Mouse (Mus musculus) cerebellum, postnatal 10 days (tissue): ENCODE data around the gene Fbxl12.
"Not testable (repeated sequence)": the region's sequence is repeated elsewhere in the genome, so short reads cannot be mapped to it uniquely, and the experiment has no call there.

Experiments
- DNase-seq, 2 experiments: peaks; one replicate each; pipeline ENCODE4 v3.0.0; 2021; ENCODE audit warnings: mixed read lengths in 2 of 2

Gene Fbxl12

GRCm38 (mm10) chr9:20651602-20652259 is 7.2 kb upstream of the Fbxl12 start, which contains the start of gene Pin1:
Pin1 (plus strand) TSS chr9:20652095.
- peak; percentile 98 to 99 for DNase-seq

DNA sequence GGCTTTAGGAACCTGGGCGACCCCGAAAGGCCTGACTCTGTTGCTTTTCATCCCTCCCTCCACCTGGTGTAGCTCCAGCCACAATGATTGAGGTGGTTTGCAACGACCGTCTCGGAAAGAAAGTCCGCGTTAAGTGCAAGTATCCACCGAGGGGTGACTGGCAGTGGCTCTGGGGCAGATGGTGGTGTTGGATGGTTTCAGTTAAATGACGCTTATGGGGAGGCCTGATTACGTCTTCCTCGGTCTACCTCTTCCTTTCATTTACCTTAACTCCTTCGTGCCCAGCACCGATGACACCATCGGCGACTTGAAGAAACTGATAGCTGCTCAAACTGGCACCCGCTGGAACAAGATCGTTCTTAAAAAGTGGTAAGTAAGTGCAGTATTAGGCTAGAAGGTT is 554 bp upstream of the Fbxl12 start:
- peak; percentile 26 to 49 for DNase-seq

- no peak for DNase-seq
Observed at GRCm38 (mm10) chr9:20643781-20644180, 786 bp downstream of the Fbxl12 start.

DNA sequence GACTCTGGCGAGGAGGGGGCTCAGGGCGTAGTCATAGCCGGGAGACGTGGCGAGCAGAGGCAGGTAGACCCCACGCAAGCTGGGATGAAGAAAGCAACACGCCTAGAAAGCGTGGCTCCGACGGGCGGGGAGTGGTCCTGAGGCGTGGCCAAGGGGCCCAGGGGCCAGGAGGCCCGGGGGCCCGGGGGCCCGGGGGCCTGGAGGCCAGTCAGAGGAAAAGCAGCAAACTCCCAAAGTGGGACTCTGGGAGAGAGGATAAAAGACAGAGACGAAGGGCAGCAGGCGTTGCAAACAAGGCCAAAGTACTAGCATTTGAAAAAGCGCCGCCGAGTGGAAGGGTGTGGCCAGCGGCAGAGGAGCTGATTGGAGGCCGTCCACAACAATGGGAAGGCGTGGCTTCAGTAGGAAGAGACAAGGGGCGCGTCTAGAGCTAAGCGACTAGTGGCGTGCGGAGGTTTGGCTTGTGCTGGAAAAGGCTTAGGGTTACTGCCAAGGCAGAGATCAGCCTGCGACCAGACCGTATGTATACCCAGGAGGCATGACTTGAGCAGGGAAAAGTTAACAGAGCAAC is 1.6 kb downstream of the Fbxl12 start:
- peak; percentile 84 to 86 for DNase-seq

- peak; percentile 89 to 97 for DNase-seq
Observed at GRCm38 (mm10) chr9:20642101-20642895, 2.3 kb downstream of the Fbxl12 start, which contains the start of gene Ubl5. Ubl5 (plus strand) TSS chr9:20642878.

DNA sequence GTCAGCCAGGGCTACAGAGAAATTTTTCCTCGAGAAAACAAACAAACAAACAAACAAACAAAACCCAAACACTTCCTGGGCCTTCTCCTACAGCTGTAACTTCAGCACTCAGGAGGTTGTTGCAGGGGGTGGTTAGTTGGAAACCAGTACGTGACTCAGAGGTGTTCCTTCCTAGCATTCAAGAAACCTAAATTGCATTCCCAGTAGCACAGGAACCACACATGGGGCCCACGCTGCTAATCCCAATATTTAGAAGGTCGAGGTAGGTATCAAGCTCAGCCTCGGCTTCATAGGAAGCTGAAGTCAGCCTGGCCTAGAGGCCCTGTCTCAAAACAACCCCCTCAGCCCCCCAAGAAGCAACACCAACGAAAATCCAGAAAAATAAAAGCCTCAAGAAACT is 3.1 kb downstream of the Fbxl12 start:
- no peak for DNase-seq

DNA sequence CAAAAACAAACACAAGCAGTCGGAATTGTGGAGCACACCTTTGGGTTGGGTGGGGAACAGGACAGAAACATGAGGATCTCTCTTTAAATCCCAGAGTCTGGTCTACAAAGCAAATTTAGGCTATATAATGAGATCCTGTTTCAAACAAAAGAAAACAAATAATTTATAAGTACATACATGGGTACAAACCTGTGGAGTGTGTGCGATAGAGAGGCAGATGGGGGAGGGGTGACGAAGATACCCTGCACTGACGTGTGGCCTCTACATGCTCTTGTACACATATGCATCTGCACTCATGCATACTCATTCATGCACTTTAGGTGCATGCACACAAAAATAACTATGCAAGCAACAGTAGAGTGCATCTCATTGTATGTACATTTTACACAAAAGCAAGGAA is 5.1 kb downstream of the Fbxl12 start:
- no peak for DNase-seq

DNA sequence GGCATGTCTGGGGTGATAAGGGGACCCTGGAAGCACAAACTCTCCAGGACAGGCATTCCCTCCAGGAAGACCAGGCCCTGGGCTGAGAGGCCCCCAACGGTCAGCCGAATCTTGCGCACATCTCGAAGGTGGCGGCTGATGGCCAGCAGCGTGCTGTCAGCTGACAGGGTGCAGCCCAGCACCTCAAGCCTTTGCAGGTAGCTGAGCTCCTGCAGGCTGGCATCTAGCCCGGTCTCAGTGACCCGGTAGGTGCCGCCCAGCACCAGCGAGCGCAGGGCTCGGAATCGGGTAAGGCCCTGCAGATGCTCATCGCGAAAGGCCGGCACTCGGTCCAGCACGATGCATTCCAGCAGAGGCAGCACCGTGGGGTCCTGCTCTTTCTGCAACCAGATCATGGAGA is 6.0 kb downstream of the Fbxl12 start:
- DNase-seq, result no peak

- no peak for DNase-seq
Observed at GRCm38 (mm10) chr9:20636790-20637189, 7.8 kb downstream of the Fbxl12 start.

DNA sequence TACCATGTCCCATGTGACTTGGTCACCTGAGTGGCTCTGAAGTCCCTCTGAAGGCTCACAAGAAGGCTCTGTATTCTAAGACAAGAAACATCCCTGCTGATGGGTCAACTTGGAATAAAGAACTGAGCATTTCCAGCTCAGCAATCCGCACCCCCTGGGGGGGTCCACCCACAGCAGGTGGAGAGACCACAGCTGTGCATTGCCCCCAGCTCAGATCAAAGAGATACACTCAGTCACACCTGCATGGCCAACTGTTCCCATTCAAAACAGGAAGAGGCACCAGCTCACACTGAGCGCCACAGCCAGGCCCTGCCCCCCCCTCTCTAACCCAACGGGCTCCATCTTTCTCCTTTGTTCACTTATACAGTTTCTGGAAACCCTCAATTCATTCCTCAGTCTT is 8.3 kb downstream of the Fbxl12 start:
- DNase-seq, result no peak

- not testable (repeated sequence) for DNase-seq
Observed at GRCm38 (mm10) chr9:20635676-20636075, 8.9 kb downstream of the Fbxl12 start.

GRCm38 (mm10) chr9:20631332-20631731 is 13.2 kb downstream of the Fbxl12 start:
- DNase-seq, result no peak

DNA sequence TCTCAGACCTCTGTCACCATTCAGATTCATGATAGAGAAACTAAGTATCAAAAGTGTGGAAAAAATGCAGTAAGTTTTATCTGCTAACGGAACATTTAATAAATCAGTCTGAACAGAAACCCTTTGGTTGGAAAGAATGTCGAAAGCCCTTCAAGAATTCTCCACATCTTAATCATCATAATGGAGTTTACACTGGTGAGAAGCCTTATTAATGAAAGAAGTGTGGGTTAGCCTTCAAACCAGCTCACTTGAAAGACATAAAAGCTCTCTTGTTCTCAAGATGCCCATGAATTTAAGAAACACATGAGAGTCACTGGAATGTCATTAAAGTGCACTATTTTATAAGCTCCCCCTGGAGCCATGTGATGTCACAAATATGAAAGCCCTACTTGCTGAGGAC is 27.9 kb downstream of the Fbxl12 start:
- DNase-seq, result no peak

GRCm38 (mm10) chr9:20611976-20612375 is 32.6 kb downstream of the Fbxl12 start:
- no peak for DNase-seq

DNA sequence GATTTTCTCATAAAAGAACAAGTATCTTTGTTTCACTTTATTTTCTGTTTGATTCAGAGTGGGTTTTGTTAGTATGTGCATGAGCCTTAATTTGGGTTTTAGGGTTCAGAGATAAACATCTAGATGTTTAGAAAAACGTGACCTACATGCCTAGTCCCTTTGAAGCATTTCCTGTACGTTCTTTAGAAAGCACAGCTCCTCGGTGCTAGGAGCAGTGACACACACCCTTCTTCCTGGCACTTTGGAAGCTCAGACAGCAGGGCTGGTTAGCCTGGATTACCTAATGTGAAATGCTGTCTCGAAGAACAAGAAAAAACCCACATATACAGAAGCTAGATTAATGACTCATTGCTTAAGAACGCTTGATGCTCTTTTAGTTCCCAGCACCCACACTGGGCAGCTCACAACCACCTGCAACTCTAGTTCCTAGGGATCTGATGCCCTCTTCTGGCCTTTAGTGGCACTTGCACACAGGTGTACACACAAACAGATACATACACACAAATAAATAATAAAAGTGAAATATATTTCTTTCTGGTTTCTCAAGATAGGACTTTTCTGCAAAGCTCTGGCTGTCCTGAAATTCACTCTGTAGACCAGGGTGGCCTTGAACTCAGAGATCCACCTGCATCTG is 34.6 kb downstream of the Fbxl12 start:
- no peak for DNase-seq

DNA sequence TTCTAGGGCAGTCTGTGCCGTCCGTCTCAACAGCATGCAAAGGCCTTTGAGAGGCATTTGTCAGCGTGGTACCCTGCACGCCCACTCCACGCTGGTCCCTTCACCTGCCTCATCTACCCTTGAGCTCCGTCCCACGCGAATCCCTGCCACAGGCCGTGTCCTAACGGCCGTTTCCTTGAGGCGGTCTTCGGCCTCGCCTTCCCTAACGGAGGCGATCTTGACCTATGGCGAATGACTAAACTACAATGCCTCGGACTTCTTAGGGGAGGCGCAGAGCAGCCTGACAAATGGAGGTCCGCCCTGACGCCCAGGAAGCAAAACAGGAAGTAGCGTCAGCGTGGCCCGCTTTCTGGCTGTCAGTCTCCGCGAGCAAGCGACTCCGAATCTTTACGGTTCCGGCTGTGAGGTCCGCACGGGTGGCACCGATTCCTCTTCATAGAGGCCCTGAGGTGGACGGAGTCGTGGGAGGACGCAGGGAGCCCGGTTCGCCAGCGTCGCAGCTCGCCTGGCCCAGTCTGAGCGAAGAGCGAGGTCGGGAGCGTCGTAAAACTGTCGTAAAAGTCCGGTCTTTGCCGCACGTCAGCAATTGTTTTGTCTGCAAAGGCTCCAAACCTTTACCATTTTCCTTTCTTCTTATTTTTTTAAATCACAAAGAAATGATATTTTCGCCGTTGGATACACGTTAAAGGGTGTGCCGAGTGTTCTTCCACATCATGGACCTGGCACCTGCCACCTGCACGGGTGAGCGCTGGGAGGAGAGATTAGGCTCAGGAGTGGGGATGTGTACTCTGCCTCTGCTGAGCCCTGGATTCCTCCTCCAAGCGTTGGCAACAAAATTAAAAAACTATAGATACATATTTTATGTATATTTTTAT is 37.2 kb downstream of the Fbxl12 start:
- peak; percentile 87 to 92 for DNase-seq

DNA sequence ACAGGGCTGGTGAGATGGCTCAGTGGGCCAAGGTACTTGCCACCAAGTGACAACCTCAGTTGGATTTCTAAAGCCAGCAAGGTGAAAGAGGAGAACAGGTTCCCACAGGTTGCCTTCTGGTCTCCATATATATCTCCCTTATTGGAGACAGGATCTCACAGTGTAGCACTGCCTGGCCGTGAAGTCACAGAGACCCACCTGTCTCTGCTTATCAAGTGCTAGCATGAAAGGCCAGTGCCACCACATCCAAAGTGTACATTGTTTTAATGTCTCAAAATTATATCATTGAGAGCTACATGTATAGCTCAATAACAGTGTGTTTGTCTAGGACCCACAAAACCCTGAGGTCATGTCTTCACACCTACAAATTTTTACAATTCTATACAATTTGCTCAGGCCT is 38.3 kb downstream of the Fbxl12 start:
- no peak for DNase-seq

GRCm38 (mm10) chr9:20601270-20601669 is 43.3 kb downstream of the Fbxl12 start:
- DNase-seq, result no peak

DNA sequence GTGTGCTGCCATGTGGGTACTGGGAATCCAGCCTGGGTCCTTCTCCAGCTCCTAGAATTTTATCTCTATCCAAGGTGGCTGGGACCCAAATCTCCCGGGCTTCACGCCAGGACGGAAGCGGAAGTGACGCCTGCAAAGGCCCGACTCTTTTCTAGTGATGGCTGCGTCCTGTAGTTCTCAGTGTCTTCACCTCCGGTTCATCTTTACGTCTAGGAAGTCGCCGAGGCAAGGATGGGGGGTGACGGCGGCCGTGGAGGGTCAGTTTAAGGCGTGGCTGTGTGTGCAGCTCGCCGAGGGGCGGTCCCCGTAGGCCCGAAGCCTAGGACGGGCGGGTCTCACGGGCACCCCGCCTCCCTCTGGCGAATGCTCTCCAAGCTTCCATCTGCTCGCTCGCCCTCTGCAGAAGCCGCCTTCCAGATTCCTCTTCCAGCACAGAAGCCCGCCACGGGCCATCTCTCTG is 63.4 kb downstream of the Fbxl12 start, which contains the start of gene Zfp846:
TSS of gene Zfp846 (plus strand) at position 117 of the 460 bp plus-strand sequence.
- DNase-seq, result peak; percentile 99

DNA sequence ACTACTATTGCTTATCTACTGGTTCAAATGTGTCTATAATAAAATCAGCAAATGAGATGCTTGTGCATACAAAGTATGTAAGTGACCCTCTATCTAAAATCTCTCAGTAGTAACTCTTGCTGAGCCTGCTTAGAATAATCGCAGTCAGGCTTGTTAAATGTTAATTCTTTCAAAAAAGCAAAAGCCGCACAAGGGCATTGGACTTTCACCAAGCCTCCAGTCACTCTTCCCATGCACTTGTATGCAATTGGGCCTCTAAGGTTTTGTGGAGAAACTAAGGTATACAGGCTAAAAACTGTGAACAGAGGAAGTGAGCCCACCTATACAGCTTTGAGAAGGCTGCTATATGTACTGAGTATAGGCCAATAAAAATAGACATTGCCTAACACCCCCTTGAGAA is 68.0 kb downstream of the Fbxl12 start:
- no peak for DNase-seq

- no peak for DNase-seq
Observed at GRCm38 (mm10) chr9:20571060-20571459, 73.5 kb downstream of the Fbxl12 start.
